Mouse (Mus musculus): ENCODE measurements around the gene Dnaic1.

Gene Dnaic1

DNA sequence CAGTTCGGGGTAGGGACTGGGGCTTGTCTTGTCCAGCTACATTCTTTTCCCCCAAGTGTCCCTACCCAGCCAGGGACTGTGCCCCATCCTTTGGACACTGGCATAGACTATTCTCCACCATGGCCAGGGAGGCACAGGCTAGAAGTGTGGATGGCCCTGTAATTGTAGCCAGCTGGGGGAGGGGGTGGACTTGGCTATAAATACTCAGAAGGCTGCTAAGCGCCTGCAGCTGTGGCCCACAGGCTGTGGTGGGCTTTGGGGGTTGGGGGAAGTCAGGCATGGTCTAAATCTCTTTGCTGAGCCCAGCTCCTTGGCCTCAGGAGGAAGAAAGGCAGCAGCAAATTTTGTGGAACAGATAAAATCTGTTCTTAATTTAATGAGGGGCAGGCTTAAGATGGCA is 66.3 kb downstream of the Dnaic1 start:
- WGBS = 67% methylated on average over 2 of the region's 2 CpGs

GRCm38 (mm10) chr4:41636366-41636765 is 66.8 kb downstream of the Dnaic1 start:
- WGBS = 75% methylated on average over 7 of the region's 7 CpGs

- 84% methylated on average over 10 of the region's 10 CpGs for WGBS
Observed at GRCm38 (mm10) chr4:41636882-41637635, 67.5 kb downstream of the Dnaic1 start.

DNA sequence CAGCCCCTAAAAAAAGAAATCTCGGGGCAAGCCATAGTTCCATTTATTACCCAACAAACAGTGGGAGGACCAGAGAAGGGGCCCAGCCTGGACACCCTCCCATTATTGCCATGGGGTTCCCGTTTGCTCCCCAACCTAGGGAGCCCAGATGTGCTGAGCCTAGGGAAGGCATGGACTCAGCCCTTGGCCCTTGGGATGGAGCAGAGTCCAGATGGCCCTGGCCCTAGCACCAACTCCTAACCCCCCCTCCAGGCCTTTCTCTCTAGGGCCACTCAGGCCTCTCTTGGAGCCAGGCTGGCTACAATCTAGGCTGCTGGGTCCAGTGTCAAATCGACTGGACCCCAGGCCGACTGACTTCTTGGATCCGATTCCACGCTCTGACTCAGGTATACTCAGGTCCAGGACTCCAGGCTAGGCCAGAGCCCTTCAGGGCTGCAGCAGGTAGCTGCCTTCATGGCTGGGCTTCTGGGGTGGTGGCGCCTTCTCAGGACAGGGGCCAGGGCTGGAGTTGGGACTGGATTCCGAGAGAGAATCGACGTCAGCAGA is 68.7 kb downstream of the Dnaic1 start:
- WGBS = 88% methylated on average over 10 of the region's 10 CpGs

- WGBS = 74% methylated on average over 6 of the region's 6 CpGs
Observed at GRCm38 (mm10) chr4:41638828-41639213, 69.2 kb downstream of the Dnaic1 start.

DNA sequence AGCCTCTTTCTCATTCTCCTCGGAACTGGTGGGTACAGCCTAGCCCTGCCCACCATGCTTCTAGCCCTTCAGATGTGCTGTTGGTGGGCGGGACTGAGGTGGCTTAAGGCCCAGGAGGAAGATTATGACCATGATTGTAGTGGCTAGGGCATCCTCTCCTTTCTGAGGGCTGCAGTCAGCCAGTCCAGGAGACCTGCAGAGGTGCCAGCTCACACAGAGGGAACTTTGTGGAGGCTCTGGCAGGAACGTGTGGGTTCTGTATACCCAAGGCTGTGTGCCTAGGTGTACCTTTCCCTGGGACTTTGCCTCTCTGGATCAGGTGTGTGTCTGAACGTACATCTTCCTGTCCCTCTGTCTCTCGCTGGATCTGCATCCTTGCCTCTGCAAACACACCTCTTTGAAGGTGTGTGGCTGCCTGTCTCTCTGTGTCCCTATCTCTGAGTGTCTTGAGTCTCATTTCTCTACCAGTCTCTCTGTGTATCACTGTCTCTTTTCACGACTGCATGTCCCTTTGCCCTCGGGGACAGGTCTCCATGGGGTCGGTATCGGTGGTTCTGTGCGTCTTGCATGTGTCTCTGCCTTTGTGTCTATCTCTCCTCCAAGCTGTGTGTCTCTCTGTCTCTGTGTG is 69.8 kb downstream of the Dnaic1 start:
- WGBS = 22% methylated on average over 10 of the region's 10 CpGs

DNA sequence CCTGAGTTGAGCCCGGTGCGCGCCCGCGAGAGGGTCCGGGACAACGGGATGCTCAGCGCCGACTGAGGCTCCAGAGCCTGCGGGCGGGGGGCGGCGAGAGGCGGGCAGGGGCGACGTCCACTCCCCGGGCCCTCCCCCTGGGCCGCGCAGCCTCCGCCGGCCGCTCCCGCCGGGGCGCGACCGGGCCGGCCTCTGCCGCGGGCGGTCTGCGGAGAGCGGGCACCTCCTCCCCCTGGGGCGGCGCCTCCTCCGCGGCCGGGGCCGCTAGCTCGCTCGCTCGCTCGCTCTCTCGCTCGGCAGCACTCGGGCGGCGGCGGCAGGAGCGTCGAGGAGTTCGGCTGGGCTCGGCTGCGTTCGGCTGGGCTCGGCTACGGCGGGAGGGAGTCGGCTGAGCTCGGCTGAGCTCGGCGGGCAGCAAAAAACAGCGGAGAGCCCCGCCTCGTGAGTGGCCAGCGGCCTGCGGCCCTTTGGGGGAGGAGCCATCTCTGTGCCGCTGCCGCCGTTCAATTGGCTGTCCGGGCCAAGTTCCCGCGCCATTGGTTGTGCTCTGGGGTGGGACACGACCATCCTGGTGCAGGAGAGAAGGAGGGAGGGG is 70.4 kb downstream of the Dnaic1 start, which contains the start of gene Enho:
Enho (minus strand) TSS at position 412 of the 595 bp plus-strand sequence.
- WGBS = under 1% methylated on average over 70 of the region's 74 CpGs

GRCm38 (mm10) chr4:41641199-41641822 is 71.7 kb downstream of the Dnaic1 start:
- WGBS = 74% methylated on average over 6 of the region's 6 CpGs

DNA sequence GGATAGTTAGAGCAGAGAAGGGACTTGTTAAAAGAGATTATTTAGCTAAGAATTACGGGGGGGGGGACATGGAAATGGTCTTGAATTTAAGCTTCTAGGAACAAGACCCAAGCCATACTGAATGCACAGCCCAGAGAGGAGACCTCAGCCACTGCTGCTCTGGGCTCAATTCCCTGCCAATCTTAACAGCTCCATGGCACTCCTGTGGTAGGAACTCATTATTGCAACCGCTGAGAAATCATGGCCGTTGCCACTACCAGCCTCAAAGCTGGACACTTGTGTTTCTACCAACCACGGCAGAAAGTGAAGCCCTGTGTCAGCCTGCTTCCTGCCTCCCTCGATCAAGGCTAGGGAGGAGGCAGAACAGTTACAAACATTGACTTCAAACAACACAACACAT is 75.9 kb downstream of the Dnaic1 start:
- WGBS = 33% methylated on average over 5 of the region's 5 CpGs

DNA sequence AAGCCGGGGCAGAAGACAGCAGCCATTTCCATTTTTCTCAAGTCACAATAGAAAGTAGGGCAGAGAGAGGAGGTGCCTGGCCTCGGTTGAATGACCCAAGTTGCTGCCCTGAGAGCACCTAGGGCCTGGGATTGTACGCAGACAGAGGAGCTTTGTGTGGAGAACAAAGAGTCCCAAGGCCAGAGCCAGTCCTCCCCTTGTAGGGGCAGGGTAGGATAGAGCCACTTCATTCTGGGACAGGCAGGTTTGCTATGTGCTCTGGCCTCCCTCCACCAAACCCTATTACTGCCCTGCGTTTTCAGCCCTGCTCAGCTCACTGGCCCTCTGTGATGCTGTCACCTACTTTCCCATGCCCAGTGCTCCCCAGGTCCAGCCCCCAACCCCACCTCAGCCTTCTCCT is 78.6 kb downstream of the Dnaic1 start:
- WGBS = 63% methylated on average over 4 of the region's 4 CpGs

- 73% methylated on average over 7 of the region's 7 CpGs for WGBS
Observed at GRCm38 (mm10) chr4:41648627-41649026, 79.1 kb downstream of the Dnaic1 start.

DNA sequence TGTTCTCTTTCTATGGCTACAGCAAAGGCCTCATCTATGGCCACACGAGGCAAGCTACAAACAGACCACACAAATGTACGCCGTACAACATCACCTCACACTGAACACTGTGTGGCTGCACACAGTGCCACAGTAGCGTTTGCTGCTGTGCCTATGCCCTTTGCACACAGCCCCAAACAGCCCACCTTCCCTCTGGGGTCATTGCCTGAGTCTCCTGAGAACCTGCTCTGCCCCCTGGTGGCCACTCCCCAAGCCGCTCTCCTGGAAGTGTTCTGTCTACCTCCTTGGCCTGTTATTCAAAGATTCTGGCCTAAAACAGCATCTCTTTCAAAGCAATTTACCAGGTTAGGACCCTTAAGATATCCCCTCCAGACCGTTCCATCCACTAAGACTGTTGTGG is 83.7 kb downstream of the Dnaic1 start:
- WGBS = 57% methylated on average over 6 of the region's 6 CpGs

GRCm38 (mm10) chr4:41653730-41654129 is 84.2 kb downstream of the Dnaic1 start:
- WGBS = 48% methylated on average over 6 of the region's 6 CpGs

- 28% methylated on average over 7 of the region's 7 CpGs for WGBS
Observed at GRCm38 (mm10) chr4:41654217-41654616, 84.6 kb downstream of the Dnaic1 start.

- WGBS = 92% methylated on average over 2 of the region's 2 CpGs
Observed at GRCm38 (mm10) chr4:41655525-41655924, 86.0 kb downstream of the Dnaic1 start.

DNA sequence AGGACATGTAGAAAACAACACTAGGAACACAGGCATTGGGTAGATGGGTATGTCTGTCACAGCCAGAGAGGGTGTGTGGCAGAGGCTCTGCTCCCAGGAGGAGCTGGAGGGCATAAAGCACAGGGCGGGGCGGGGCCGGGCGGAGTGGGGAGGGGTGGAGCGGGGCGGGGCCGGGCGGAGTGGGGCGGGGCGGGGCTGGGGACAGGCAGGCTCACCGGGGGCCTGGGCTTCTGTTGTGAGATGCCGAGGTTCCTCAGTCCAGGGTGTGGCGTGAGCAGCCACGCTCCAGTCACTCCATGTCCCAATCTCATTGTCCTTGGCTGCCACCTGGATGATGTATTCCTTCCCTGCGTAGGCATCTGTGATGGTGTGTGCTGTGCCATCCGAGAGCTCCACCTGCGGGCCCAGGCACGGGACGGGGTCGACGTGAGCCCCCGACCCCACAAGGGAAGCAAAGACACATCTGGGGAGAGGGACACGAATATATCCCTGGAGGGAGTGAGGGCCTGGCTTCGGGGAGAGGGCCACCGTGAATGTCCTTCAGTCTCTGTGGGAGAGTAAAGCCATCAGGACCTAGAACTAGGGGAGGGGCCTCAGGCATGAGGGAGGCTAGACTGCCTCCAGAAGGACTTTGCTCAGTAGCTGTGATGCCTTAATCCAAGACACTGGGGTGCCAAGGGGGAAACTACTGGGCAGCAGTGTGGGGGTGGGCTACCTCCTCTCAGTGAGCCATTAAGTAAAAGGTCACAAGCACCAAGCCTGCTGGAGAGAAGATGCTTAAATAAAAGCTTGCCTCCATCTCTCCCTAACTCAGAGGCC is 89.2 kb downstream of the Dnaic1 start:
- WGBS = 48% methylated on average over 25 of the region's 25 CpGs

DNA sequence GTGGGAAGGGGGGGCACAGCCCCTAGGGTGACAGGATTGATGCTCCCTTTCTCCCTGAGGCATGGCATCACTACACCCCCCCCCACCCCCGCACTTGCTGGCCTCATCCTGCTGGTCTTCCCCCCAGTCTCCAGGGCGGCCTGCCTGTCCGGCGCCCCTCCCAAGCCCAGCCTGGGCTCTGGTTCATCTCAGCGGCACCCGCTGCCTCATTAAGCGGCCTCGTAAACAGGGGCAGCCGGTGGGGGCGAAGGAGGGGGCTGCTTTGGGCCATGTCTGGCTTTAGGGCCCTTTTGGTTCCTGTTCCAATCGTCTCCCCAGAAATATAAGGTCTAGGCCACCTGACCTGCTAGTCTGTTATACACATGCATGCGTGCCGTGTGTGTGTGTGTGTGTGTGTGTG is 90.0 kb downstream of the Dnaic1 start:
- 71% methylated on average over 13 of the region's 13 CpGs for WGBS

DNA sequence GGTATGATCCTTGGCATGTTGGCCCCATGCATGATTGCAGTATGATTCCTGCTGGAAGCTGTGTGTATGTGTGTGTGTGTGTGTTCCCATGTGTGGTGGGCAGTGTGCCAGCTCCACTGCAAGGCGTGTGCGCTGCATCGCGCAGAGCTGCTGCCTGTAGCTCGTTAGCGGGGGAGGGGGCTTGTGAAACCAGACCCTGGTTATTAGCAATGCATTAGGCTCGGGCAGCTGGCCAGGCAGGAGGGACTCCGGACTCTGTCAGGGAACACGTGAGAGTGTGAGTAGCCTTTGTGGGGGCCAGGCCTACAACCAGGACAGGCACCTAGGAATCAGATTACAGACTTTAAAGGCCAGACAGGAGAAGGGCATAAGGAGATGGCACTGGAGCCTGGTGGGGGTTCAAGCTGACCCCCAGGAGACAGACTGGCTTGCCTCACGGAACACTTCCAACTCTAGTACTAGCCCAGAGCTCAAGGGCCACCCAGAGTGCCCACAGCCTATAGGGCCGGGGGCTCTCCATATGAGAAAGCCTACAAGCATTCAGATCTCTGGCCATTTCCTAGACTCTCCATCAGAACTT is 91.4 kb downstream of the Dnaic1 start:
- 71% methylated on average over 11 of the region's 11 CpGs for WGBS

DNA sequence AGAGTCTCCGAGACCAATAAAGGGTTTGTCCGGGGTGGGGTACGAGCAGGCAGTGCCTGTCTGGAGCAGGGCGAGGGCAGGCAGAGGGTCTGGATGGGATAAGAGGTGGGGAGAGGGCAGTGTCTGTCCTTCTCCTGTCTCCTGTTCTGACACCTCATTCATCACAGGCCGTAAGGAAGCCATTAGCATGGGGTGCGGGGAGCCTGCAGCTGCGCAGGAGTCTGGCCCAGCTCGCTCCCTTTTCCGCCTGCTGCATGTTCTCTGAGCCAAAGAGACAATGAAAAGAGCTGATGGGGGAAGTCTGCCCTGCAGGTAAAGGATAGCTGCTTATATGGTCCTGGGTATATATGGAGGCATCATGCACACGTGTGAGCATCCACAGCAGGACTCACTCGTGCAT is 93.1 kb downstream of the Dnaic1 start:
- 88% methylated on average over 11 of the region's 11 CpGs for WGBS

DNA sequence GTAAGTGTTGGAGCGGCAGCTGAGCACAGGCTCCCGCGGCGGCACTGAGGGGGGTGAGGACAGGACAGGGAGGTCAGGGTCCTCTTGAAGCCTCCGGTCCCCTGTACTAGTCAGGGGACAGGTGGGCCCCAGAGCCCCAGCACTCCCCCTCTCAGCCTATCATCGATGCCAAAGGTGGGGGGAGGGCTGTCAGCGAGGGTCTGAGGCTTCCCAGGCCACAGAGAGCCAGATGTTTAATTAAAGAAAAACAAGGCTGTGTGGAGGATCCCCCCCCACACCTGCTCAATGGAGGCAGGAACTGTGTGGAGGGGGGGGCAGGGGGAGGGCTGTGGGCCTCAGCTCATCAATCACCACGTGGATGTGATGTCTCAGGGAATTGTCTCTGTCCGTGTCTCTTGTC is 94.0 kb downstream of the Dnaic1 start:
- 68% methylated on average over 9 of the region's 9 CpGs for whole genome bisulfite sequencing

DNA sequence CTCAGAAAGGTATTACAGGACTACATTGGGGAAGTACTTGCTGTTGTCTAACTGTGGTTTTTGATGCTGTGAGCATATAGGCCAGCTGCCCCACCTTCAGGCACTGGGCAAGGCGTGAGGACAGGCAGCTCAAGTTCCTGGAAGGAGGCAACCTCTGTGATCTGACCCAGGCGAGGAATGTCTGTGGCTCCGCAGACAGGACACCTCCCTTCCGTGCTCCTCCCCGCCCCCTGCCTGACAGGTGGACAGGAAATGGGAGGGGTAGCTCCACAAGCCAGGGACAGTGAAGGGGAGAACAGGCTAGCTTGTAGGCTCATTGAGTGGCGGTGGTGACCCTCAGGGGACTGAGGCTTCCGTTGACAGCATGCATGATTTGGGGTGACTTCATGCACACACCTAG is 95.0 kb downstream of the Dnaic1 start:
- WGBS = 73% methylated on average over 7 of the region's 7 CpGs
